8 mouse cellular contexts compared by ENCODE assay signal in genomic region chr2:93470127-93470526, GRCm38 (mm10). TPM values are rescaled to one million over a fixed set of nuclear protein-coding genes. Genes with fewer than 3 reads are reported as not detected.
A peak's percentile ranks its signal among the peaks of the same experiment; 100 is the strongest.
DNase-seq lines count a peak whose midpoint lies in the region; ATAC-seq and TF ChIP-seq lines count a peak whose summit lies in the region.

No protein-coding gene starts in this region.

- DNase-seq in Muller cell, postnatal 12 days (ENCODE audit: inconsistent ontology term): peak; percentile 48
- DNase-seq in brain, embryonic 14.5 days (ENCODE audit: low read depth): peak; percentile 74
- peak; percentile 47 for DNase-seq in gastrocnemius, postnatal 10 days
- peak; percentile 83 for DNase-seq in testis, postnatal 14 days (ENCODE audit: low spot score)
- no peak for DNase-seq in c-Kit-positive CD71-positive TER-119-positive erythroid progenitor cells, embryonic 14.5 days (ENCODE audit: low spot score)

- 0 out of 2 replicates have a peak, but pooled peaks cover 6% of the 10 kb centered on the region for H3K27me3 ChIP-seq in hindbrain, embryonic 15.5 days
- H3K27me3 ChIP-seq in limb, embryonic 15.5 days: peaks cover 21% of the 10 kb centered on the region
- peaks cover 33% of the 10 kb centered on the region for H3K27me3 ChIP-seq in midbrain, embryonic 13.5 days

- no peak for TF ChIP-seq CTCF in brain, embryonic 14.5 days (IDR thresholded peaks at IDR 0.05; ENCODE audit: borderline replicate concordance, extremely low read depth, insufficient read depth, insufficient read length)

- H3K9me3 ChIP-seq in hindbrain, embryonic 15.5 days: no peaks in the 10 kb centered on the region
- H3K9me3 ChIP-seq in limb, embryonic 15.5 days: no peaks in the 10 kb centered on the region
- H3K9me3 ChIP-seq in midbrain, embryonic 13.5 days: no peaks in the 10 kb centered on the region

- TF ChIP-seq POLR2A in brain, embryonic 14.5 days (IDR thresholded peaks at IDR 0.05; ENCODE audit: borderline replicate concordance, extremely low read depth, insufficient read depth, insufficient read length, poor library complexity, severe bottlenecking): no peak

- 0 out of 2 replicates have a peak overlapping the region, but pooled peaks have one; percentile 7 for H3K4me3 ChIP-seq in hindbrain, embryonic 15.5 days
- peak overlapping the region; percentile 35 for H3K4me3 ChIP-seq in limb, embryonic 15.5 days
- no peak overlapping the region for H3K4me3 ChIP-seq in midbrain, embryonic 13.5 days (replicated peaks)

- H3K9ac ChIP-seq in hindbrain, embryonic 15.5 days: no peak overlapping the region
- no peak overlapping the region for H3K9ac ChIP-seq in limb, embryonic 15.5 days
- peak overlapping the region; percentile 19 for H3K9ac ChIP-seq in midbrain, embryonic 13.5 days (replicated peaks)

- H3K27ac ChIP-seq in hindbrain, embryonic 15.5 days (replicated peaks): no peak overlapping the region
- no peak overlapping the region for H3K27ac ChIP-seq in limb, embryonic 15.5 days
- H3K27ac ChIP-seq in midbrain, embryonic 13.5 days: no peak overlapping the region

- WGBS in hindbrain, embryonic 15.5 days: 3% methylated on average over 9 of the region's 9 CpGs
- WGBS in limb, embryonic 15.5 days: under 1% methylated on average over 9 of the region's 9 CpGs
- WGBS in midbrain, embryonic 13.5 days: 2% methylated on average over 9 of the region's 9 CpGs

- peak; percentile 49; the same call in 1 of the 2 replicates for ATAC-seq in hindbrain, embryonic 15.5 days (ENCODE audit: low FRiP score, low read depth)
- peak; percentile 52; the same call in 1 of the 2 replicates for ATAC-seq in limb, embryonic 15.5 days (ENCODE audit: insufficient number of reproducible peaks, low FRiP score, low TSS enrichment, low read depth)
- peak; percentile 38 for ATAC-seq in midbrain, embryonic 13.5 days

- peaks cover 9% of the 10 kb centered on the region for H3K4me1 ChIP-seq in hindbrain, embryonic 15.5 days (replicated peaks)
- H3K4me1 ChIP-seq in limb, embryonic 15.5 days: peaks cover 14% of the 10 kb centered on the region
- peaks cover 9% of the 10 kb centered on the region for H3K4me1 ChIP-seq in midbrain, embryonic 13.5 days (replicated peaks)

- peak overlapping the region; percentile 44 for H3K4me2 ChIP-seq in hindbrain, embryonic 15.5 days
- H3K4me2 ChIP-seq in limb, embryonic 15.5 days: peak overlapping the region; percentile 62
- peak overlapping the region; percentile 40 for H3K4me2 ChIP-seq in midbrain, embryonic 13.5 days (replicated peaks)

- no peaks in the 10 kb centered on the region for H3K36me3 ChIP-seq in hindbrain, embryonic 15.5 days
- no peaks in the 10 kb centered on the region for H3K36me3 ChIP-seq in limb, embryonic 15.5 days
- H3K36me3 ChIP-seq in midbrain, embryonic 13.5 days: no peaks in the 10 kb centered on the region

RNA-seq across cellular contexts. Expression of gene Cd82, which starts 7.2 kb away (rescaled TPM):
- polyA plus RNA-seq in brain, embryonic 14.5 days (2012; rRNA removed): 19.5 and 24.4 TPM in 2 replicates
- total RNA-seq in gastrocnemius, postnatal 10 days (2021): 10 to 100 TPM; 36.7 to 43.8 TPM
- 24.5 and 25.5 TPM in 2 replicates for polyA plus RNA-seq in hindbrain, embryonic 15.5 days (2015; fragmentation: Nextera tagmentation; extraction: Ambion mirVana)
- 51.4 and 63.0 TPM in 2 replicates for polyA plus RNA-seq in limb, embryonic 15.5 days (2015; fragmentation: Nextera tagmentation; extraction: Ambion mirVana)
- 12.6 and 16.2 TPM in 2 replicates for polyA plus RNA-seq in midbrain, embryonic 13.5 days (2015; fragmentation: Nextera tagmentation; extraction: Ambion mirVana)
